Mouse (Mus musculus) kidney, adult 2 months (tissue): ENCODE measurements around the gene Ffar2. TPM values are rescaled to one million over a fixed set of nuclear protein-coding genes. Genes with fewer than 3 reads are reported as not detected.

Source experiments
- DNase-seq: peaks from one replicate; pipeline ENCODE4 v3.0.0; 2021
- H3K27ac ChIP-seq: fragments of 200-500 bp; 2 replicates; pipeline ENCODE4 v1.5.1; 2012; ENCODE audit warnings: low read depth, low read length, control low read depth, inconsistent platforms; ENCODE audit not compliant: insufficient read depth
- H3K27me3 ChIP-seq: fragments of 200-500 bp; replicated peaks from 2 replicates; pipeline ENCODE4 v1.6.1; 2012; ENCODE audit warnings: mild to moderate bottlenecking, moderate library complexity, low read length, inconsistent platforms; ENCODE audit not compliant: control insufficient read depth, insufficient read depth
- H3K36me3 ChIP-seq: fragments of 200-500 bp; 2 replicates; pipeline ENCODE4 v1.6.1; 2012; ENCODE audit warnings: mild to moderate bottlenecking, moderate library complexity, low read length, inconsistent platforms; ENCODE audit not compliant: control insufficient read depth, insufficient read depth
- H3K4me1 ChIP-seq: fragments of 200-500 bp; 2 replicates; pipeline ENCODE4 v1.6.1; 2011; ENCODE audit warnings: low read length; ENCODE audit not compliant: control insufficient read depth, insufficient read depth
- H3K4me3 ChIP-seq: fragments of 200-500 bp; 2 replicates; pipeline ENCODE4 v1.5.1; 2011; ENCODE audit warnings: mild to moderate bottlenecking, low read depth, low read length, control low read depth; ENCODE audit not compliant: insufficient read depth
- CTCF ChIP-seq: fragments of 200-500 bp; conservative IDR thresholded peaks from 2 replicates; pipeline ENCODE4 v1.5.1; 2011; ENCODE audit warnings: low read depth, mild to moderate bottlenecking, control low read depth, low read length, moderate library complexity, mixed read lengths; ENCODE audit not compliant: insufficient read depth, insufficient read length
- POLR2A ChIP-seq: fragments of 200-500 bp; IDR thresholded peaks from one replicate; pipeline ENCODE4 v1.6.1; 2011; ENCODE audit warnings: low read depth, low read length, control low read depth
- WGBS: fragments of 180-500 bp; shearing (Covaris S2); methylation state at CpG from one replicate; pipeline ENCODE4 v1.1.7; 2018; 5-methylcytosine and 5-hydroxymethylcytosine counted together
- polyA plus RNA-seq: library from polyadenylated mRNA; depleted of rRNA; stranded (reverse); fragments of >200 nt; gene quantifications from 2 replicates; pipeline ENCODE4 v1.2.3, GENCODE M21; 2012

The Ffar2 gene
- polyA plus RNA-seq, 1 experiment, result 1.2 TPM

DNA sequence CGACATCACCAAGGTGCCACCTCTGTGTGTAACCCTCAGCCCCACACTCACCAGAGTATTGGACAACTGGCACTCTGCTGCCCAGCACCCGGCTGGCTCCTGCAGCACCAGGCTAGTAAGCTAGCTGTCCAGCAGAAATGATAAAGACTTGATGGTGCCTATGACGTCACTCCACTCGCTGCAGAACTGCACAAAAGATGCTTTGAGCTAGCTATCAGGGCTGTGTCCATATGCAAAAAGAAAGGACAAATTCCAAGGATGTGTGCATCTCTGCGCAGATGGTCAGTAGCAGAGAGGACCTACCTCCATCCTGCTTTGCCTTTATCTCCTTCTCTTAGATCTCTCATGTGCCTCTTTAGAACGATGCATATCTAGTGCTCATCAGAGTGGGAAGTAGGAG, 32.5 kb upstream of the Ffar2 start, which contains the start of gene Ffar3:
TSS of gene Ffar3 (minus strand) at position 101 of the 400 bp plus-strand sequence.
- WGBS, result 72% methylated on average over 6 of the region's 6 CpGs

DNA sequence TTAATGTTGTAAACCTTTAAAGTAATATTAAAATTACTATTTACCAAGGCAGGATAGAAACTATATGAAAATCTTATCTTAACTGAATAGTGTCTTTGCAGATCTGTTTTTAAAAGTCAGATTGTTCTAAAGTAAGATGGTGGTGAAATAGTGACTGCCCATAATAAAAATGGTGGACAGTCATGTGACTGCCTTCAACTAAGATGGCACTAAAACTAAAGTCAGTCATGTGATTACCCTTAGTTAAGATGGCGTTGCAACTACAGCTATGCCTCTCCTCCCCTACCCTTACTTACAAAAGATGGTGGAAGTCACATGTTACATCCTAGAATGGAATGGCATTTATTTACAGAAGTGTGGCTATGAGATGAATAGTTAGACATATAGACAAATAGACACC, 27.8 kb upstream of the Ffar2 start:
- no peaks in the 10 kb centered on the region for H3K27me3 ChIP-seq
- H3K4me3 ChIP-seq, result no peak overlapping the region
- DNase-seq, result no peak
- H3K27ac ChIP-seq, result no peak overlapping the region
- WGBS, result 78% methylated on average over 1 of the region's 1 CpGs
- peaks cover 24% of the 10 kb centered on the region for H3K4me1 ChIP-seq
- no peaks in the 10 kb centered on the region for H3K36me3 ChIP-seq
- no peak for TF ChIP-seq CTCF
- no peak for TF ChIP-seq POLR2A

More for the DNA sequence above, 32.5 kb upstream of the Ffar2 start, which contains the start of gene Ffar3:
- no peak for TF ChIP-seq POLR2A
- no peak for TF ChIP-seq CTCF
- no peak for DNase-seq
- no peaks in the 10 kb centered on the region for H3K27me3 ChIP-seq
- no peaks in the 10 kb centered on the region for H3K4me1 ChIP-seq
- no peak within 1 kb of the TSS for H3K4me3 ChIP-seq
- H3K27ac ChIP-seq, result no peak within 1 kb of the TSS
- no peaks in the 10 kb centered on the region for H3K36me3 ChIP-seq

DNA sequence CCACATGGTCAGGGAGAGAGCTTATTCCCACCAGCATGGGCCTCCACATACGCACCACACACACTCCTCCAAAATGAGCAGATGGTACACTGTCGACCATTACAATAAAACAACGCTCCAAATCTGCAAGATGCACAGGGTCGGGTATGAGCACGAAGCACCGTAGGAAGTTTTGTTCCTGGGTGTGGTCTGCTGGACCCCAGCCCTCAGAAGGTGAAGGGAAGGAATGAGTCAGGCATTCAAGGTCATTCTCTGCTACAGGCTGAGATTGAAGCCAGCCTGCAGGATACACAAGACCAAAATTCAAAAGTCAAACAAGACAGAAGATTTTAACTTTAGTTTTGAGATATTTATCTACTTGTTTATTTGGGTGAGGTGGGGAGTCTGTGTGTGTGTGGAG, 24.4 kb upstream of the Ffar2 start:
- H3K36me3 ChIP-seq, result no peaks in the 10 kb centered on the region
- H3K27me3 ChIP-seq, result no peaks in the 10 kb centered on the region
- WGBS, result 69% methylated on average over 6 of the region's 6 CpGs
- no peak overlapping the region for H3K4me3 ChIP-seq
- TF ChIP-seq CTCF (no peak), POLR2A (no peak)
- peak overlapping the region; percentile 90 for H3K27ac ChIP-seq
- peaks cover 25% of the 10 kb centered on the region for H3K4me1 ChIP-seq
- no peak for DNase-seq

DNA sequence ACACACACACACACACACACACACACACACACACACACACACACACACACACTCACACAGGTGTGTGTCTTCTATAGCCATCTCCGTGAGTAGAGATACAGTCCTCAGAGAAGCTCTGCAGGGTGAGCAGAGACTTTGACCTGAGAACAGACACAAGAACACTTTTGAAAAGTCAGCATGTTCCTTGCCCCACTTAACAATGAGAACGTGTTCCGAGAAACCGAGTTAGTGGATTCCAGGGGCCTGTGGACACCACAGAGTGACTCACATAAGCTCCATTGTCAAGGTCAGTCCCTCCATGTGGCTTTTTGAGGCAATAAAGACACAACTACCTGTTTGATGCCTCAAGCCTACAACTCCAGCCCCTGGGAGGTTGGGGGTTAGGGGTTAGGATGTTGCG, 23.8 kb upstream of the Ffar2 start:
- peak overlapping the region; percentile 55; the same call in 1 of the 2 replicates for H3K27ac ChIP-seq
- 57% methylated on average over 5 of the region's 5 CpGs for WGBS
- no peak overlapping the region for H3K4me3 ChIP-seq
- peaks cover 25% of the 10 kb centered on the region for H3K4me1 ChIP-seq
- no peak for TF ChIP-seq POLR2A
- no peak for TF ChIP-seq CTCF
- no peaks in the 10 kb centered on the region for H3K27me3 ChIP-seq
- no peaks in the 10 kb centered on the region for H3K36me3 ChIP-seq
- DNase-seq, result peak; percentile 87

DNA sequence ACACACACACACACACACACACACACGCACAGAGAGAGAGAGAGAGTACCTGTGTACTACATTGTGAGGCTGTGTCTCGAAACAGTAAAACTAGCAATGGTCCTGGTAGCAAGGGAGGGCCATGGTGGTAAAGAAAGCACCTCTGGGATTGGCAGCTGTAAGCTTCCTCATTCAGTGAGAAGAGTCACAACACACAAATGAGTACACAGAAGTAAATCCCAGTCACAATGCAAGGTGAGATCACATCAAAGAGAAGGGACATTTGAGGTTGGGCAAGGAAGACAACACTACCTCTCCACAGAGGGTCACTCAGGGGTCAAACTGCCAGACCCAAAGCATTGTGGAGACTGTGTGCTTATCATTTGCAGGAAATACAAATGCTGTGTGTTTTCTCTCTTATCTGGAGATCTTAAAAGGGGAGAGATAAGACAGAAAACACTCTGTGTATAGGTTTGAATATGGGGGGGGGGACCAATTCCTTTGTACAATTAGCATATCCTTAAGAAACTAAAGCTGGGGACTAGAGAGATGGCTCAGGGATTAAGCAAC, 23.0 kb upstream of the Ffar2 start:
- H3K4me3 ChIP-seq, result no peak overlapping the region
- H3K36me3 ChIP-seq, result no peaks in the 10 kb centered on the region
- H3K27ac ChIP-seq, result peak overlapping the region; percentile 55; the same call in 1 of the 2 replicates
- WGBS, result 87% methylated on average over 2 of the region's 2 CpGs
- DNase-seq, result no peak
- no peak for TF ChIP-seq POLR2A
- no peak for TF ChIP-seq CTCF
- H3K4me1 ChIP-seq, result peaks cover 27% of the 10 kb centered on the region
- H3K27me3 ChIP-seq, result no peaks in the 10 kb centered on the region

DNA sequence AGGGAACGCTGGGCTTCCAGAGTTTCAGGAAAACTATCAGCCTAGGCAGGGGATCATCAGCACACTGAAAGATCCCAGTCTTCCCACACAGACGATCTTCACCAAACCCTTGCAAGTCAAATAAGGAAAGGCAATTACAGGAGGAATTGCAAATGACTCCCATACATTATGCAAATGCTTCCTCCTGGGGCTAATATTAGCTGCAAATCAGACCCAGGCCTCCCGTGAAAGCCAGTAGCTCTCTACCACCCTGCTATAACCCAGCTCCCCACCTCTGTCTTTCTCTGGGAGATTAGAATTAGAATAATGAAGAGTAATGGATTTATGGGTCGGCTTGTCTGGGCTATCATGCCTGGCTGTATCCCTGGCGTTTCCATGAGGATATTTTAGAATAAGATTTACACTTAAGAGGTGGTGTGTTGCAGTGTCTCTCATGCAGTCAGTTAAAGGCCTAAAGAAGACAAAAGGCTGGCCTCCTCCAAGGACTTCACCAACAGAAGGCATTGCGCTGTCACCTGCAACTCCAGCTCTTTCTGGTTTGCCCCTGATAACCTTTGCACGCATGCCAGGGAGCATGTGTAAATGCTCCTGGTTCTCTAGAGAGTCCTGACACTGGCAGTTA, 21.2 kb upstream of the Ffar2 start:
- Histone ChIP-seq H3K4me3 (no peak overlapping the region), H3K36me3 (no peaks in the 10 kb centered on the region), H3K27ac (no peak overlapping the region), H3K4me1 (peaks cover 21% of the 10 kb centered on the region), H3K27me3 (no peaks in the 10 kb centered on the region)
- DNase-seq, result no peak
- TF ChIP-seq CTCF (no peak), POLR2A (no peak)
- 52% methylated on average over 7 of the region's 7 CpGs for WGBS

DNA sequence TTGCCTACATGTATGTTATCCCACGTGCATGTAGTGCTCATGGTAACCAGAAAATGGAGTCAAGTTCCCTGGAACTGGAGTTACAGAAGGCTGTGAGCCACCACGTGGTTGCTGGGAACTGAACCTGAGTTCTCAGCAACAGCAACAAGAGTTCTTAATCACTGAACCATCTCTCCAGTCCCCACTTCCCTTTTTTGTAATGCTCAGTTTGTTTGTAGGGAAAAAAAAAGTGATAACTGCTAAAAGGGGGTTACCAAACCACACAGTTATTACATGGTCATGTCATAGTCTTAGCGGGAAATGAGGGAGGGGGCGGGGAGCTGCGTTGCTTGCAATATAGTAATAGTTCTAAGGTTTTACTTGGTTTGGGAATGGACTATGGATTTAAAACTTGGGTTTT, 18.5 kb upstream of the Ffar2 start:
- Histone ChIP-seq H3K27me3 (no peaks in the 10 kb centered on the region), H3K27ac (no peak overlapping the region), H3K36me3 (no peaks in the 10 kb centered on the region), H3K4me3 (no peak overlapping the region), H3K4me1 (peaks cover 7% of the 10 kb centered on the region; the same call in 1 of the 2 replicates)
- DNase-seq, result no peak
- TF ChIP-seq CTCF, result no peak
- TF ChIP-seq POLR2A, result no peak
- 82% methylated on average over 5 of the region's 5 CpGs for WGBS
